Mouse (Mus musculus) MEL (cell line): ENCODE data around the gene Trmt11.

Source experiments
- CHD2 ChIP-seq: IDR thresholded peaks from 2 replicates; pipeline ENCODE4 v1.6.1; 2011; ENCODE audit warnings: low read length, improper control_type of control experiment
- CTCF ChIP-seq, 3 experiments: IDR thresholded peaks in 2 of 3; conservative IDR thresholded peaks in 1 of 3; 2 replicates each; pipeline ENCODE4 v1.5.1; 2011 to 2012; ENCODE audit warnings: low read length in 3 of 3, low read depth in 2 of 3, mild to moderate bottlenecking in 2 of 3, improper control_type of control experiment in 1 of 3, inconsistent platforms in 1 of 3, mixed read lengths in 1 of 3, moderate library complexity in 1 of 3; ENCODE audit not compliant: control insufficient read depth in 1 of 3, insufficient read depth in 1 of 3, poor library complexity in 1 of 3, severe bottlenecking in 1 of 3
- EP300 ChIP-seq, 2 experiments: IDR thresholded peaks; 2 replicates each; pipeline ENCODE4 v1.6.1; 2011; ENCODE audit warnings: improper control_type of control experiment in 2 of 2, low read length in 2 of 2, low read depth in 1 of 2, mild to moderate bottlenecking in 1 of 2
- MAX ChIP-seq: IDR thresholded peaks from 2 replicates; pipeline ENCODE4 v1.6.1; 2011; ENCODE audit warnings: low read length, improper control_type of control experiment
- POLR2A ChIP-seq, 2 experiments: IDR thresholded peaks; 2 replicates each; pipeline ENCODE4 v1.6.1; 2011 to 2012; ENCODE audit warnings: low read length in 2 of 2, mild to moderate bottlenecking in 2 of 2, control low read depth in 1 of 2, improper control_type of control experiment in 1 of 2, low read depth in 1 of 2, moderate library complexity in 1 of 2; ENCODE audit not compliant: control insufficient read depth in 1 of 2, insufficient read depth in 1 of 2, poor library complexity in 1 of 2
- RCOR1 ChIP-seq: IDR thresholded peaks from 2 replicates; pipeline ENCODE4 v1.6.1; 2012; ENCODE audit warnings: low read depth, mild to moderate bottlenecking, inconsistent platforms, low read length, improper control_type of control experiment
- ZKSCAN1 ChIP-seq: IDR thresholded peaks from 2 replicates; pipeline ENCODE4 v1.6.1; 2012; ENCODE audit warnings: low read depth, mild to moderate bottlenecking, inconsistent platforms, low read length, improper control_type of control experiment, moderate library complexity
- ZMIZ1 ChIP-seq: IDR thresholded peaks from 2 replicates; pipeline ENCODE4 v1.6.1; 2012; ENCODE audit warnings: low read depth, mild to moderate bottlenecking, inconsistent platforms, low read length, improper control_type of control experiment, moderate library complexity

DNA sequence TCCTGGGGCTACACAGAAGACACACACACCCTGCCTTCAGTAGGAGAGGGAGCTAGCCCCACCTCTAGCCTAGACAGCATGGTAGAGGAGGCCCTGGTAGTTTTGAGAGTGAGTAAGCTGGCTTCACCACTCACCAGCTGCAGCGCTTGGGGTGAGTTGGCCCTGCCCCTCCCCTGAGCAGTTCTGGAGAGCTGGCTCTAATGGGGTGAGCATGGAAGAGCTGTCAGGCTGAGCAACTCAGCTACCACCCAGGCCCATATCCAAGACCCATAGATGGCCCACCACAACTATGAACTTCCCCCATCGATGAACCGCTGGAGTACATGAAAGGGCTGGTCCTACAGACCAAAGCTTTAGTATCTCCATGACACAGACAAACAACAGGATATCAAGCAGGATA lies 35.9 kb downstream of the Trmt11 start:
- TF ChIP-seq ZKSCAN1, result no peak
- no peak for TF ChIP-seq MAX
- no peak for TF ChIP-seq ZMIZ1
- no peak for TF ChIP-seq POLR2A (IDR thresholded peaks at IDR 0.05; ENCODE audit: control insufficient read depth in 1 of 2, insufficient read depth in 1 of 2, low read depth in 1 of 2, low read length in 2 of 2, poor library complexity in 1 of 2)
- no peak for TF ChIP-seq EP300 (IDR thresholded peaks at IDR 0.05; ENCODE audit: low read depth in 1 of 2, low read length in 2 of 2)
- no peak for TF ChIP-seq RCOR1
- TF ChIP-seq CHD2, result no peak
- no peak for TF ChIP-seq CTCF (IDR thresholded peaks at IDR 0.05 in 2 of 3, conservative IDR thresholded peaks at IDR 0.05 in 1 of 3; ENCODE audit: control insufficient read depth in 1 of 3, insufficient read depth in 1 of 3, low read depth in 2 of 3, low read length in 3 of 3, poor library complexity in 1 of 3, severe bottlenecking in 1 of 3)
